Mouse (Mus musculus) granulocyte monocyte progenitor cell, adult 5-6 weeks (primary cell): Measurements from ENCODE around the gene Meltf. TPM values are rescaled to one million over a fixed set of nuclear protein-coding genes. Genes with fewer than 3 reads are reported as not detected.

Experiments
- ATAC-seq: replicated peaks from 2 replicates; pipeline ENCODE4 v1.8.0; 2016; ENCODE audit warnings: mild to moderate bottlenecking, moderate TSS enrichment, inconsistent platforms; ENCODE audit not compliant: poor library complexity, severe bottlenecking
- total RNA-seq, 2 experiments: library from RNA; stranded (forward) in 1 of 2; stranded (reverse) in 1 of 2; fragments of 200-712, 200-1000 nt in 1 of 2; fragments of >200 nt in 1 of 2; fragmentation: Nextera tagmentation in 1 of 2; gene quantifications; 2 replicates each; pipeline ENCODE4 v1.2.3; 2014 to 2017

Meltf gene
- total RNA-seq, 2 experiments from 2014 or later = 0.17 TPM; not detected in 1

GRCm38 (mm10) chr16:31890907-31891306, 12.3 kb downstream of the Meltf start:
- no peak for ATAC-seq

- ATAC-seq = no peak
These were observed 15.0 kb downstream of the Meltf start for GRCm38 (mm10) chr16:31893396-31894141.

GRCm38 (mm10) chr16:31896971-31897774, 18.6 kb downstream of the Meltf start:
- ATAC-seq = peak; percentile 52

- no peak for ATAC-seq
These were observed 20.1 kb downstream of the Meltf start for GRCm38 (mm10) chr16:31898546-31899326.

- no peak for ATAC-seq
These were observed 23.3 kb downstream of the Meltf start for GRCm38 (mm10) chr16:31901886-31902285.

- ATAC-seq = no peak
These were observed 24.6 kb downstream of the Meltf start for GRCm38 (mm10) chr16:31903239-31903638.

- ATAC-seq = no peak
These were observed 26.7 kb downstream of the Meltf start for GRCm38 (mm10) chr16:31905331-31905730.

GRCm38 (mm10) chr16:31905891-31906825, 27.5 kb downstream of the Meltf start:
- ATAC-seq = 0 out of 2 replicates have a peak, but pooled peaks have one; percentile 41

GRCm38 (mm10) chr16:31906896-31907295, 28.3 kb downstream of the Meltf start:
- ATAC-seq = peak; percentile 71

GRCm38 (mm10) chr16:31908959-31909358, 30.3 kb downstream of the Meltf start:
- no peak for ATAC-seq

GRCm38 (mm10) chr16:31910281-31910847, 31.8 kb downstream of the Meltf start:
- no peak for ATAC-seq

GRCm38 (mm10) chr16:31917776-31918175, 39.2 kb downstream of the Meltf start:
- ATAC-seq = no peak

GRCm38 (mm10) chr16:31918248-31918724, 39.7 kb downstream of the Meltf start:
- ATAC-seq = peak; percentile 77

- no peak for ATAC-seq
These were observed 45.8 kb downstream of the Meltf start for GRCm38 (mm10) chr16:31924368-31924767.

GRCm38 (mm10) chr16:31926091-31926490, 47.5 kb downstream of the Meltf start:
- ATAC-seq = no peak

- ATAC-seq = no peak
These were observed 48.1 kb downstream of the Meltf start for GRCm38 (mm10) chr16:31926547-31927182.

GRCm38 (mm10) chr16:31927412-31927811, 48.8 kb downstream of the Meltf start:
- ATAC-seq = no peak

GRCm38 (mm10) chr16:31931330-31931729, 52.7 kb downstream of the Meltf start:
- no peak for ATAC-seq

- no peak for ATAC-seq
These were observed 53.6 kb downstream of the Meltf start for GRCm38 (mm10) chr16:31932255-31932654.
